Mouse (Mus musculus): ENCODE measurements around the gene Ccdc85c. TPM values are rescaled to one million over a fixed set of nuclear protein-coding genes. Genes with fewer than 3 reads are reported as not detected.

Ccdc85c gene
- polyA plus RNA-seq, 2 experiments from 2014 or later: 0.25 to 0.42 TPM

- ATAC-seq: no peak
Measured at GRCm38 (mm10) chr12:108172639-108173038, 102.6 kb downstream of the Ccdc85c start.

GRCm38 (mm10) chr12:108171336-108171735 is 103.9 kb downstream of the Ccdc85c start:
- no peak for ATAC-seq

- ATAC-seq: no peak
Measured at GRCm38 (mm10) chr12:108170467-108170866, 104.8 kb downstream of the Ccdc85c start.

- ATAC-seq: no peak
Measured at GRCm38 (mm10) chr12:108168909-108169308, 106.3 kb downstream of the Ccdc85c start.

GRCm38 (mm10) chr12:108163706-108164105 is 111.5 kb downstream of the Ccdc85c start:
- no peak for ATAC-seq

- no peak for ATAC-seq
Measured at GRCm38 (mm10) chr12:108162036-108162435, 113.2 kb downstream of the Ccdc85c start.

GRCm38 (mm10) chr12:108159863-108160262 is 115.4 kb downstream of the Ccdc85c start:
- no peak for ATAC-seq

Other genes with a start within 250 kb of the Ccdc85c start
- 10 to 100 TPM; 28.1 to 29.3 TPM for gene Setd3, start 96.1 kb downstream of the Ccdc85c start, polyA plus RNA-seq (2017; shearing (Covaris generic))
- gene Ccnk, start 95.8 kb downstream of the Ccdc85c start, polyA plus RNA-seq (2017; shearing (Covaris generic)): 1 to 10 TPM; 4.7 to 6.6 TPM
- gene Hhipl1, start 30.8 kb upstream of the Ccdc85c start, polyA plus RNA-seq (2017; shearing (Covaris generic)): under 1 TPM in 1 of 2 experiments, not detected in 1; 0.08 TPM
- gene Cyp46a1, start 59.0 kb upstream of the Ccdc85c start, polyA plus RNA-seq (2017; shearing (Covaris generic)): not detected
- under 1 TPM in 1 of 2 experiments, not detected in 1; 0.38 TPM for gene Eml1, start 95.5 kb upstream of the Ccdc85c start, polyA plus RNA-seq (2017; shearing (Covaris generic))

All from activated CD4-positive, CD25-positive, alpha-beta regulatory T cell, adult 4 months (primary cell).